Mouse (Mus musculus): ENCODE data around the gene Gm5155.
"Not testable (repeated sequence)": the region's sequence is repeated elsewhere in the genome, so short reads cannot be mapped to it uniquely, and the experiment has no call there.

Gm5155 gene

DNA sequence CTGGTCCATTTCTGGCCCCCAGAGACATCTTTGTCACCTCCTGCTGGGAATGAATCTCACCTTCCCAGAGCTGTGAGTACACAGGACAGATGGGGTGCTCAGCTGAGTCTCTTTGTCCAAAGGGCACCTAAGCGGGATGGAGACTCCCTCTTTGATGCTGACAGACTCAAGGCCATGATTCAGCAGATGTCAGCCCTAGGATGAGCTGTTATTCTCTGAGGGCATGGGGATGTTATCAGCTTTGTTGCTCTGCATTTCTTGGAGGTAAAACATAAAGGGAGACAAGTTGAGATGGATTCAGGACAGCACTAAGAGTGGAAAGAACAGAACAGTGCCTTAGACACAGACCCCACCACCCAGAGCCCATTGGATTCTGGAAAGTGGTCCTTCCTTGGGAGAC, at the start of gene Gm5155:
Gene Gm5155 (plus strand): TSS at position 301 of the 400 bp plus-strand sequence.
- DNase-seq (ENCODE audit: low spot score in 2 of 2) = no peak

DNA sequence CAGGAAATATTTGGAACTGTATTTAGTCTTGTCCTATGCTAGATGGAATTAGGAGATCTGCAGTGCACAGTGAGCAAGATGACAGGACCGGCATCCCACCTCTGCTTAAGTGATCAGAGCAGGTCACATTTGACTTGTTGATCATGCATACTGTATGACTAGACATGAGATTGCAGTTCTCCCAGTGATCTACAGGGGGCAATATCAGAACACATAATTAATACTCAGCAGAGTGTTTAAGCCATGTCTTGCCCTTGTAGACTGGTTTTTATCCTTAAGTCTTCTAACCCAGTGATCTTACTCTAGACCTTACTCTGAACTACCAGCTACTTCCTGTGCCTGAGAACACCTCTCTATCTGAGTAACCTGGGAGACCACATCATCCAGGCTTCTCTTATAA, 791 bp upstream of the Gm5155 start:
- no peak for DNase-seq (ENCODE audit: low spot score in 2 of 2)

DNA sequence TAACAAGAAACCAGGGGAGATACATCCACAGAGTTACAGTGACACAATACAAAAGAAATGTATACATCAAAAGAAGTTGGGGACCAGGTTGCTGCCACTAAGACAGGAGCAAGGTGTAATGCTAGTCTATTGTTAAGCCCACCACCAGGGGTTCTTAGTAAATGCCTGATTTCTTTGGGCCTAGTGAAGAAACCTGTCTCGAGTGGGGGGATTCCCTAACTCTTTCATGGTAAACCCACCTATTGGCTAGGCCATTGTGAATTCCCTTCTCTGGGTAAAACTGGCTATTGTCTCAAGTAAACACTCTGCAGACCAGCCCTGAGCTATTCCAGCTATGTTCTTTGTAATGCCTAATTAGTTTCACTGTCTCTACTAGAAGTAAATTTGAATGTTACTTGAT, 23.8 kb downstream of the Gm5155 start:
- not testable (repeated sequence) for DNase-seq (ENCODE audit: low spot score in 2 of 2)

DNA sequence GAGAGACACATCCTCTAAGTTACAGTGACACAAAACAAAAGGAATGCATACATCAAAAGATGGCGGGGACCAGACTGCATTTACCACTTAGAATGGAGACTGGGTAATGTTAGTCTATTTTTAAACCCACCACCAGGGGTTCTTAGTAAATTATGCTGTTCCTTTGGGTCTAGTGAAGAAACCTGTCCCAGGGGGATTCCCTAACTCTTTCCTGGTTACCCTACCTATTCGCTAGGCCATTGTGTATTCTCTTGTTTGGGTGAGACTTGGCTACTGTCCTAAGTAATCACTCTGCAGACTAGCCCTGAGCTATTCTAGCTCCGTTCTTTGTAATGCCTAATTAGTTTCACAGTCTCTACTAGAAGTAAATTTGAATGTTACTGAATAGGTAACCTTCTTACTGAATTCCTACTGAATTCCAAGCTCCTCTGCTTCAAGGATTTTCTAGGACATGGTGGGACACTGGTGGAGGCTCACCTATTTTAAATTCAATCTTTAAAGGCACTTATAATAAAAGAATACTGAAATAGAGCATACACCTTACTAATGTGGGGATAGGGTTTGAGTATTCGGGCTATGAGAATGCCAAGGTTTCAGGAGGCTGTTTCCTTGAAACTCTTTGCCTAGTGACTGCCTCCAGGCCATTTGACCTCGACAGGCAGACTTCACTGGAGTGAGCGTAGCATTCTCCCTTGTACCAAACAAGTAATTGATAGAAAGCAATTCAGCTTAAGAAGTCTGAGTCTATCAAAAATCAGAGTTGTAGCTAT, 31.8 kb downstream of the Gm5155 start:
- DNase-seq (ENCODE audit: low spot score in 2 of 2) = no peak

All from right cerebral cortex, postnatal 36 days (tissue).